Mouse (Mus musculus) erythroblast, embryonic 14.5 days (primary cell): ENCODE data around the gene Xxylt1.

Experiments
- GATA1 ChIP-seq: IDR thresholded peaks from 2 replicates; pipeline ENCODE4 v1.6.1; 2012; ENCODE audit warnings: low read length, inconsistent platforms, mixed read lengths
- TAL1 ChIP-seq: IDR thresholded peaks from 3 replicates; pipeline ENCODE4 v1.6.1; 2012; ENCODE audit warnings: low read length, inconsistent platforms, mixed read lengths

DNA sequence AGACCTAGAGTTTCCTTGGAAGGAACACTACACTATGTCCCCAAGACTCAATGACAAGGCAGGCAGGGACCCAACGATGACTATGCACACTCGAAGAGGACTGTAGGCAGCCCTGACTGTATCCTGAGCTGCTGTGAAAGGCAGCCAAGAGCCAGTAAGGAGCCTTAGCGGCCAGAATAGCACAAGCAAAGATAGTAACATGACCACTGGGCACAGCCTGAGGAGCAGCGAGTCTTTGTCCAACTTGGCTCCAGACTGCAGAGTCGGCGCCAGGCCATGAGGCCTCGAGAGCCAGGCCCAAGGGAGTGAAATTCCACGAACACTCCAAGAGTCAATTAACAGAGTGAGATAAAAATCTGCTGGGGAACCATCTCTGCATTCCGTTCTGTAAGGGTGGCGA lies 99.9 kb downstream of the Xxylt1 start:
- TF ChIP-seq GATA1 (no peak), TAL1 (no peak)
